Mouse (Mus musculus) liver, embryonic 12.5 days (tissue): ENCODE results near the gene Med9. TPM values are rescaled to one million over a fixed set of nuclear protein-coding genes. Genes with fewer than 3 reads are reported as not detected.
"Not testable (repeated sequence)": the region's sequence is repeated elsewhere in the genome, so short reads cannot be mapped to it uniquely, and the experiment has no call there.

Source experiments
- ATAC-seq: fragments of 200-750 bp; cut with Nextera tagmentation; 2 replicates; pipeline ENCODE4 v1.8.0; 2017; ENCODE audit warnings: moderate number of reproducible peaks, mild to moderate bottlenecking, moderate library complexity
- H3K27ac ChIP-seq: fragments of 300-500 bp; sonication (generic); 2 replicates; pipeline ENCODE4 v1.5.1; 2016; ENCODE audit warnings: mild to moderate bottlenecking
- H3K27me3 ChIP-seq: fragments of 300-500 bp; sonication (generic); replicated peaks from 2 replicates; pipeline ENCODE4 v1.6.1; 2016; ENCODE audit warnings: mild to moderate bottlenecking, moderate library complexity
- H3K36me3 ChIP-seq: fragments of 300-500 bp; sonication (generic); 2 replicates; pipeline ENCODE4 v1.6.1; 2016; ENCODE audit warnings: mild to moderate bottlenecking, moderate library complexity
- H3K4me1 ChIP-seq: fragments of 300-500 bp; sonication (generic); 2 replicates; pipeline ENCODE4 v1.6.1; 2016
- H3K4me2 ChIP-seq: fragments of 300-500 bp; sonication (generic); 2 replicates; pipeline ENCODE4 v1.6.1; 2016; ENCODE audit warnings: mild to moderate bottlenecking, moderate library complexity
- H3K4me3 ChIP-seq: fragments of 300-500 bp; sonication (generic); 2 replicates; pipeline ENCODE4 v1.5.1; 2016; ENCODE audit warnings: mild to moderate bottlenecking, moderate library complexity
- H3K9ac ChIP-seq: fragments of 300-500 bp; sonication (generic); 2 replicates; pipeline ENCODE4 v1.6.1; 2016; ENCODE audit warnings: mild to moderate bottlenecking, moderate library complexity
- H3K9me3 ChIP-seq: fragments of 300-500 bp; sonication (generic); replicated peaks from 2 replicates; pipeline ENCODE4 v1.6.1; 2016; ENCODE audit warnings: mild to moderate bottlenecking, moderate library complexity
- WGBS: fragments of 180-500 bp; shearing (Covaris S2); methylation state at CpG from one replicate; pipeline ENCODE4 v1.1.7; 2016; ENCODE audit not compliant: insufficient replicate concordance; 5-methylcytosine and 5-hydroxymethylcytosine counted together
- polyA plus RNA-seq: library from polyadenylated mRNA; unstranded; fragments of >200 nt; fragmentation: Nextera tagmentation; extraction: Ambion mirVana; gene quantifications from 2 replicates; pipeline ENCODE4 v1.2.1, GENCODE M21; 2016

Gene Med9
- polyA plus RNA-seq, 1 experiment from 2014 or later, result 30.1 TPM

GRCm38 (mm10) chr11:59920331-59920730, 27.7 kb upstream of the Med9 start:
- Histone ChIP-seq H3K4me2 (peak overlapping the region; percentile 47), H3K4me3 (no peak overlapping the region), H3K9me3 (no peaks in the 10 kb centered on the region), H3K9ac (no peak overlapping the region), H3K27me3 (no peaks in the 10 kb centered on the region), H3K4me1 (peaks cover 47% of the 10 kb centered on the region), H3K36me3 (no peaks in the 10 kb centered on the region), H3K27ac (peak overlapping the region; percentile 61; the same call in 1 of the 2 replicates)
- ATAC-seq, result peak; percentile 48; the same call in 1 of the 2 replicates
- 20% methylated on average over 5 of the region's 5 CpGs for WGBS

DNA sequence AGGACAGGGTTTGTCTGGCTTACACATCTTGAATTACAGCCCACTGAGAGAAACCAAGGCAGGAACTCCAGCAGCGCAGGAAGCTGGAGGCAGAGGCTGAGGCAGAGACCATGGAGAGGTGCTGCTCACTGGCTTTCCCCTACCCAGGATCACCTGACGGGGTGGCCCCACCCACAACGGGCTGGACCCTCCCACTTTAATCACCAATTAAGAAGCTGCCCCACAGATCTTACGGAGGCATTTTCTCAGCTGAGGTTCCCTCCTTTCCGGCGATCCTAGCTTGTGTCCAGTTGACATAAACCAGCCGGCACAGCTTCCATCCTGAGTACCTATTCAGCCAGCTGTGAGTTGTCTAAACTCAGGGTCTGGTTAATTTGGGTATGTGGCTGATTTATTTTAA, 26.7 kb upstream of the Med9 start:
- Histone ChIP-seq H3K4me1 (peaks cover 47% of the 10 kb centered on the region), H3K4me2 (peak overlapping the region; percentile 47), H3K9me3 (no peaks in the 10 kb centered on the region), H3K4me3 (no peak overlapping the region), H3K27me3 (no peaks in the 10 kb centered on the region), H3K9ac (no peak overlapping the region), H3K27ac (no peak overlapping the region), H3K36me3 (no peaks in the 10 kb centered on the region)
- 43% methylated on average over 7 of the region's 7 CpGs for WGBS
- ATAC-seq, result peak; percentile 56; the same call in 1 of the 2 replicates

GRCm38 (mm10) chr11:59930031-59930430, 18.0 kb upstream of the Med9 start:
- no peak overlapping the region for H3K4me2 ChIP-seq
- H3K4me1 ChIP-seq, result no peaks in the 10 kb centered on the region
- H3K9ac ChIP-seq, result no peak overlapping the region
- peaks cover 17% of the 10 kb centered on the region; the same call in 1 of the 2 replicates for H3K27me3 ChIP-seq
- no peak for ATAC-seq
- no peak overlapping the region for H3K27ac ChIP-seq
- H3K9me3 ChIP-seq, result no peaks in the 10 kb centered on the region
- H3K4me3 ChIP-seq, result no peak overlapping the region
- WGBS, result 67% methylated on average over 4 of the region's 4 CpGs
- no peaks in the 10 kb centered on the region for H3K36me3 ChIP-seq

GRCm38 (mm10) chr11:59932560-59933337, 15.3 kb upstream of the Med9 start:
- no peak overlapping the region for H3K27ac ChIP-seq
- H3K27me3 ChIP-seq, result peaks cover 17% of the 10 kb centered on the region; the same call in 1 of the 2 replicates
- no peak for ATAC-seq
- 0 out of 2 replicates have a peak, but pooled peaks cover 3% of the 10 kb centered on the region for H3K4me1 ChIP-seq
- no peak overlapping the region for H3K9ac ChIP-seq
- H3K4me3 ChIP-seq, result no peak overlapping the region
- no peaks in the 10 kb centered on the region for H3K9me3 ChIP-seq
- WGBS, result 55% methylated on average over 9 of the region's 9 CpGs
- H3K36me3 ChIP-seq, result no peaks in the 10 kb centered on the region
- no peak overlapping the region for H3K4me2 ChIP-seq

DNA sequence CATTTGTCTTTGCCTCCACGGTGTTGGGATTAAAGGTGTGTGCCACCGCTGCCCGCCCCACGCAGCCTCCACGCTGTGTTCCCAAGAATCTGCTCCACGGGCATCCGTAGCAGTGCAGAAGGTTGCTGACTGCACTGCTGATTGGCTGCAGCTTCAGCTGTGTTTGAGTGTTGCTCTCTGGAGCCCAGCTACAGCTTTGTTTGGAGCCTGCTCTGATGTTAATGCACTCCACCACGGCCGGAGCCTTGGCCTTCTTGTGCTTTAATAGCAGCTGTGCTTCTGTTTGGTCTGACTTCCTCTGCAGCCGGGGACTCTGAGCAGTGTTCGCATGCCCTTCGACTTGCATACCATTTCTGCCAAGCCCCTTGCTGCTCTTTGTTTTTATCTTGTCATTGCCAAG, 14.1 kb upstream of the Med9 start:
- Histone ChIP-seq H3K4me2 (no peak overlapping the region), H3K9ac (no peak overlapping the region), H3K27ac (no peak overlapping the region), H3K4me3 (no peak overlapping the region), H3K36me3 (no peaks in the 10 kb centered on the region), H3K4me1 (0 out of 2 replicates have a peak, but pooled peaks cover 5% of the 10 kb centered on the region), H3K9me3 (no peaks in the 10 kb centered on the region), H3K27me3 (peaks cover 17% of the 10 kb centered on the region; the same call in 1 of the 2 replicates)
- WGBS, result 62% methylated on average over 12 of the region's 12 CpGs
- no peak for ATAC-seq

DNA sequence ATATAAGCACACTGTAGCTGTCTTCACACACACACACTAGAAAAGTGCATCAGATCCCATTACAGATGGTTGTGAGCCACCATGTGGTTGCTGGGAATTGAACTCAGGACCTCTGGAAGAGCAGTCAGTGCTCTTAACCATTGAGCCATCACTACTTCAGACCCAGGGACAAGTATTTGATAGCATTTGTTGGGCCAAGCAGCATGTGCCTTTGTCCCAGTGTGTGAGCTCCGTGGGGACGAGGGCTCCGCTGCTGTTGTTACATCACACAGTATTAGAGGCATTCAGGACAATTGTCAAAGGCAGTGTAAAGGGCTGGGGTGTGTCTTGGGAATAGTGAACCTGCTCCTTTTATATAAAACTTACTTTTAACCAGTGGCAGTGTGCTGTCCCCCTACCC, 11.0 kb upstream of the Med9 start:
- Histone ChIP-seq H3K36me3 (no peaks in the 10 kb centered on the region), H3K9me3 (no peaks in the 10 kb centered on the region), H3K4me3 (no peak overlapping the region), H3K27ac (no peak overlapping the region), H3K9ac (no peak overlapping the region), H3K27me3 (peaks cover 10% of the 10 kb centered on the region; the same call in 1 of the 2 replicates), H3K4me1 (peaks cover 28% of the 10 kb centered on the region), H3K4me2 (no peak overlapping the region)
- WGBS, result 91% methylated on average over 3 of the region's 3 CpGs
- no peak for ATAC-seq

GRCm38 (mm10) chr11:59937615-59938014, 10.4 kb upstream of the Med9 start:
- H3K4me2 ChIP-seq, result no peak overlapping the region
- WGBS, result 28% methylated on average over 2 of the region's 2 CpGs
- no peak for ATAC-seq
- no peak overlapping the region for H3K4me3 ChIP-seq
- no peak overlapping the region for H3K9ac ChIP-seq
- H3K27me3 ChIP-seq, result peaks cover 5% of the 10 kb centered on the region; the same call in 1 of the 2 replicates
- peaks cover 33% of the 10 kb centered on the region for H3K4me1 ChIP-seq
- H3K27ac ChIP-seq, result no peak overlapping the region
- H3K9me3 ChIP-seq, result no peaks in the 10 kb centered on the region
- H3K36me3 ChIP-seq, result no peaks in the 10 kb centered on the region

DNA sequence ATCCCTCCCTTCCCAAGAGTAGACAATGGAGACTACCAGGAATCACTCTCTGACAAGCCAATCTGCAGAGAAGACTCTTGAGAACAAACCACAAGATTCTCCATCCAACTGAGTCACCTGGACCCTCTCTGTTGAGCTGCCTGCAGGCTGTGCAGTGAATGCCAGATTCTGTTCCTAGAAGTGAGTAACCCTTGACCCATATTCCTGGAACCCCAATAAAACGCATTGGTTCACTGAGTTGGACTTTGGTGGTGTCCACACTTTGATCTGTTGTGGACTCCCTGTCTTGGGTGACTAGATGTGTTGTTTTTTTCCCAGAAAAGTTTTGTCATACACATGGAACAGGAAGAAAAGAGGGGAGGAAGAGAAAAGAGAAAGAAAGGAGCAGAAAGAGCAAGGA, 8.2 kb upstream of the Med9 start:
- Histone ChIP-seq H3K27ac (no peak overlapping the region), H3K27me3 (no peaks in the 10 kb centered on the region; the same call in 1 of the 2 replicates), H3K9ac (no peak overlapping the region), H3K4me2 (no peak overlapping the region), H3K4me1 (peaks cover 36% of the 10 kb centered on the region), H3K9me3 (no peaks in the 10 kb centered on the region), H3K4me3 (no peak overlapping the region), H3K36me3 (no peaks in the 10 kb centered on the region)
- no peak for ATAC-seq
- 67% methylated on average over 1 of the region's 1 CpGs for whole genome bisulfite sequencing

DNA sequence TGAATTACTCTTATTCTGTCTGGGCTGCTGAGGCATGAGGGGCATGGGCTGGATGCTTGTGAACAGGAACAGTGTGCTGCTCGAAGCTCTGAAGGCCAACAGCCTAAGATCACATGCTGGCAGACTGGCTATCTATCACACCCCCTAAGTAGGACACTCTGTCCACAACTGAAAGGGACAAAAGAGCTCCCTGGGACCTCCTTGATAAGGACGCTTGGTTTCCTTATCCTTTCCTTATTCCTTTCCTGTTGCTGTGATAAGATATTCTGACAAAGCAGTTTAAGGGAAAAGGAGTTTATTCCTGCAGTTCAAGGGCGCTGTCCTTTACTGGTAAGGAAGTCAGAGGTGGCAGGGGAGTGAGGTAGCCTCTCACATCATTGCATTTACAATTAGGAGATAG, 7.4 kb upstream of the Med9 start:
- Histone ChIP-seq H3K36me3 (no peaks in the 10 kb centered on the region), H3K4me2 (0 out of 2 replicates have a peak overlapping the region, but pooled peaks have one; percentile 39), H3K9me3 (no peaks in the 10 kb centered on the region), H3K4me3 (no peak overlapping the region), H3K27ac (peak overlapping the region; percentile 4; the same call in 1 of the 2 replicates), H3K4me1 (peaks cover 36% of the 10 kb centered on the region), H3K9ac (no peak overlapping the region), H3K27me3 (no peaks in the 10 kb centered on the region; the same call in 1 of the 2 replicates)
- no peak for ATAC-seq
- WGBS, result 24% methylated on average over 3 of the region's 3 CpGs

GRCm38 (mm10) chr11:59941391-59941790, 6.6 kb upstream of the Med9 start:
- Histone ChIP-seq H3K36me3 (no peaks in the 10 kb centered on the region), H3K27me3 (no peaks in the 10 kb centered on the region; the same call in 1 of the 2 replicates), H3K4me1 (peaks cover 36% of the 10 kb centered on the region), H3K4me3 (no peak overlapping the region), H3K9ac (peak overlapping the region; percentile 7; the same call in 1 of the 2 replicates), H3K4me2 (peak overlapping the region; percentile 39), H3K9me3 (no peaks in the 10 kb centered on the region), H3K27ac (peak overlapping the region; percentile 66; the same call in 1 of the 2 replicates)
- ATAC-seq, result peak; percentile 79
- WGBS, result 3% methylated on average over 3 of the region's 3 CpGs

DNA sequence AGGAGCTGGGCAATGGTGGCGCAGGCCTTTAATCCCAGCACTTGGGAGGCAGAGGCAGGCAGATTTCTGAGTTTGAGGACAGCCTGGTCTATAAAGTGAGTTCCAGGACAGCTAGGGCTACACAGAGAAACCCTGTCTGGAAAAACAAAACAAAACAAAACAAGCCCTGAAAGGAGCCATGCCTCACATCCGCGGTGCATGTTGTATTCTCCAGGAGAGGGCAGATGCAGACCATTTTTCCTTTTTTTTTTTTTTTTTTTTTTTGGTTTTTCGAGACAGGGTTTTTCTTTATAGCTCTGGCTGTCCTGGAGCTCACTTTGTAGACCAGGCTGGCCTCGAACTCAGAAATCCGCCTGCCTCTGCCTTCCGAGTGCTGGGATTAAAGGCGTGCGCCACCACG, 3.2 kb upstream of the Med9 start:
- not testable (repeated sequence) for H3K36me3 ChIP-seq, H3K27me3 ChIP-seq, H3K4me3 ChIP-seq, H3K27ac ChIP-seq, H3K4me2 ChIP-seq, ATAC-seq, H3K9me3 ChIP-seq, H3K9ac ChIP-seq
- H3K4me1 ChIP-seq, result peaks cover 52% of the 10 kb centered on the region
- 82% methylated on average over 10 of the region's 10 CpGs for WGBS

GRCm38 (mm10) chr11:59948401-59948767, 378 bp downstream of the Med9 start:
- Histone ChIP-seq H3K9ac (peak overlapping the region; percentile 97), H3K27me3 (no peaks in the 10 kb centered on the region), H3K4me2 (peak overlapping the region; percentile 85), H3K9me3 (no peaks in the 10 kb centered on the region), H3K4me3 (peak overlapping the region; percentile 99), H3K36me3 (peaks cover 3% of the 10 kb centered on the region; the same call in 1 of the 2 replicates), H3K4me1 (peaks cover 40% of the 10 kb centered on the region), H3K27ac (peak overlapping the region; percentile 84)
- peak; percentile 73 for ATAC-seq
- WGBS, result 1% methylated on average over 16 of the region's 16 CpGs
